Mouse (Mus musculus): ENCODE data around the gene Vmn2r1. TPM values are rescaled to one million over a fixed set of nuclear protein-coding genes. Genes with fewer than 3 reads are reported as not detected.

Gene Vmn2r1
- not detected in 2 replicates for total RNA-seq (2014; fragmentation: Nextera tagmentation)
- 0.04 TPM in 1 of 2 replicates, not detected in the other for total RNA-seq (2017)

DNA sequence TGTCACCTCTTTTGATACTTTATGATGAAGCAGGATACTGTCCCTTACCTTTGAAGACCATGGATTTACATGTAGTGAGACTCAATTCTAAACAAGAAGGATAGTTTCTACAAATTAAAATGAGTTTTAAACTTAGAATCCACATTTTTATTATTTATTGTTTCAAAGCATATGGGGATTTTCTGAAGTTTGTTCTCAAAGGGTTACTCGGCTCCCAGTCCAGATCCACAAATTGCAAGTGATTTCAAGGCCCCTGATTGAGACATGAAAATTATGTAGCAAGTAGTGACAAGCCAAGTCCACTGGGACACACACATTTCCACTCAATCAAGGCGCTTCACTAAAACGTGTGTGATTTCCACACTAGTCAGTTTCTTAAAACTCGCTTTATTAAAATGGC is at the start of gene Vmn2r1:
TSS of gene Vmn2r1 (plus strand) at position 301 of the 400 bp plus-strand sequence.
- ATAC-seq (replicated peaks; ENCODE audit: low FRiP score, low TSS enrichment, poor library complexity, severe bottlenecking), result no peak

GRCm38 (mm10) chr3:64038136-64038841 is 43.1 kb upstream of the Vmn2r1 start:
- no peak for ATAC-seq (replicated peaks; ENCODE audit: low FRiP score, low TSS enrichment, poor library complexity, severe bottlenecking)

GRCm38 (mm10) chr3:64039818-64040784 is 41.2 kb upstream of the Vmn2r1 start:
- peak; percentile 81 for ATAC-seq (replicated peaks; ENCODE audit: low FRiP score, low TSS enrichment, poor library complexity, severe bottlenecking)

DNA sequence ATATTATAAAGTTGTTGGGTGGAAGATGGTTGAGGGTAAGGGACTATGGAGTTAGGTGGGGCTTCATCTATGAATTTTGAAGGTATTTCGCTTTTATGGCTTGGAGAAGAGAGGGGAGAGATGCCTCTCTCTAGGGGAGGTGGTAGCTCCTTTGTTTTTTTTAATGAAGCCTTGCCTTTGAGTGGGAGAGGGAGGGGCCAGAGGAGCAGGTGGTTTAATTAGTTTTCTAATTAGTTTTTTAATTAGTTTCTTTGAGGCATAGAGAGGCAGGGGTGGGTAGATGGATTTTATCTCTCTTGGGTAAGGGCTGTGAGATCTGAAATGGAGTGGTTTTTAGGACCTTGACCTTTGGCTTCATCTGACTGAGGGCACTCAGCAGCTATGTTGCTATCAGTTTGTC is 31.4 kb downstream of the Vmn2r1 start:
- ATAC-seq (replicated peaks; ENCODE audit: low FRiP score, low TSS enrichment, poor library complexity, severe bottlenecking), result no peak

- ATAC-seq (replicated peaks; ENCODE audit: low FRiP score, low TSS enrichment, poor library complexity, severe bottlenecking), result no peak
These were observed 32.2 kb downstream of the Vmn2r1 start for GRCm38 (mm10) chr3:64113352-64114046.

DNA sequence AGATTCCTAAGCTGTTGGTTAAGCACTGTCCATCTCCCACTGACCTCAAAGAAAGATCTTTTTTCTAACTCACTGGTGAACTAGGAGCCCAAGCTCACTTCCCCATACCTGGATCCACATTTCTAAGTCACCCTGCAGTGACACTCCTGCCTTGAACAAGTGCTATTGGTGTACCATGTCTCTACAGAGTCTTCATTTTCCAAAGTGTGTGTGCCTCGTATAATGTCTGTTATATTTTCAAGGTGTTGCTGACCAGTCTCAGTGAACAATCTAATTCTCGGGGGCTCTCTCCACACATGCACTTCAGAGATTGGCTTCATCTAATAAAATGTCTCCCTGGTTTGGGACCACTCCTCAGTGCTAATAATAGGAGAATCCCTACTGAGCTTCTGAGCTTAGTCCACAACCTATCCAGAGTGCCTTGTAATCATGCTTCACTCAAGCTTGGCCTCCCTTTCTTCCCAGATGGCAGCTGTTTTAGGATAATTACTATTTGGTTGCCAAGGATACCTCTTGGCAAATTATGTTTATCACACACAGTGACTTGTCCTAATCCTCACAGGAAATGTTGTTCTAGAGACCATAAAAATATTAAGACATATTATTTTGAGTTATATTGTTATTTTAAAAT is 60.6 kb downstream of the Vmn2r1 start, which contains the start of gene Vmn2r2:
TSS of gene Vmn2r2 (minus strand) at position 51 of the 631 bp plus-strand sequence.
- no peak for ATAC-seq (replicated peaks; ENCODE audit: low FRiP score, low TSS enrichment, poor library complexity, severe bottlenecking)

Other genes with a start within 250 kb of the Vmn2r1 start
- not detected in 2 replicates for gene Plch1, start 182.1 kb upstream of the Vmn2r1 start, total RNA-seq (2014; fragmentation: Nextera tagmentation)
- not detected in 2 replicates for gene Plch1, start 182.1 kb upstream of the Vmn2r1 start, total RNA-seq (2017)
- 6.0 and 8.7 TPM in 2 replicates for gene E130311K13Rik, start 152.1 kb upstream of the Vmn2r1 start, total RNA-seq (2014; fragmentation: Nextera tagmentation)
- gene E130311K13Rik, start 152.1 kb upstream of the Vmn2r1 start, total RNA-seq (2017), result 9.7 and 16.2 TPM in 2 replicates
- gene Slc33a1, start 116.8 kb upstream of the Vmn2r1 start, total RNA-seq (2014; fragmentation: Nextera tagmentation), result 10.1 and 11.7 TPM in 2 replicates
- 15.3 and 17.9 TPM in 2 replicates for gene Slc33a1, start 116.8 kb upstream of the Vmn2r1 start, total RNA-seq (2017)
- 34.7 and 37.5 TPM in 2 replicates for gene Gmps, start 105.4 kb upstream of the Vmn2r1 start, total RNA-seq (2014; fragmentation: Nextera tagmentation)
- gene Gmps, start 105.4 kb upstream of the Vmn2r1 start, total RNA-seq (2017), result 57.3 and 60.8 TPM in 2 replicates
- not detected in 2 replicates for gene Vmn2r2, start 60.4 kb downstream of the Vmn2r1 start, total RNA-seq (2014; fragmentation: Nextera tagmentation)
- not detected in 2 replicates for gene Vmn2r2, start 60.4 kb downstream of the Vmn2r1 start, total RNA-seq (2017)
- gene Vmn2r3, start 208.2 kb downstream of the Vmn2r1 start, total RNA-seq (2014; fragmentation: Nextera tagmentation), result not detected in 2 replicates
- not detected in 2 replicates for gene Vmn2r3, start 208.2 kb downstream of the Vmn2r1 start, total RNA-seq (2017)